Mouse (Mus musculus) cerebellum, adult 2 months (tissue): ENCODE measurements around the gene Maml3.

Experiments used
- CTCF ChIP-seq: fragments of 200-500 bp; IDR thresholded peaks from 2 replicates; pipeline ENCODE4 v1.5.1; 2011; ENCODE audit warnings: low read depth, mild to moderate bottlenecking, control low read depth, low read length, moderate library complexity, borderline replicate concordance; ENCODE audit not compliant: insufficient read depth
- POLR2A ChIP-seq: fragments of 200-500 bp; IDR thresholded peaks from 2 replicates; pipeline ENCODE4 v1.6.1; 2011; ENCODE audit warnings: low read length, control low read depth, borderline replicate concordance; ENCODE audit not compliant: insufficient read depth

GRCm38 (mm10) chr3:51824506-51824905 is 280.4 kb downstream of the Maml3 start:
- no peak for TF ChIP-seq CTCF
- TF ChIP-seq POLR2A, result no peak
